Mouse (Mus musculus): ENCODE measurements around the gene Senp1.
A peak's percentile ranks its signal among the peaks of the same experiment; 100 is the strongest.

The Senp1 gene

GRCm38 (mm10) chr15:98048918-98049700 is 44.4 kb downstream of the Senp1 start:
- DNase-seq (ENCODE audit: low read depth, low spot score), result no peak

- peak; percentile 32 for DNase-seq (ENCODE audit: low read depth, low spot score)
Observed at GRCm38 (mm10) chr15:98044387-98044786, 49.2 kb downstream of the Senp1 start.

- no peak for DNase-seq (ENCODE audit: low read depth, low spot score)
Observed at GRCm38 (mm10) chr15:98043967-98044366, 49.6 kb downstream of the Senp1 start.

GRCm38 (mm10) chr15:98042508-98042907 is 51.0 kb downstream of the Senp1 start:
- no peak for DNase-seq (ENCODE audit: low read depth, low spot score)

GRCm38 (mm10) chr15:98039682-98040081 is 53.9 kb downstream of the Senp1 start:
- no peak for DNase-seq (ENCODE audit: low read depth, low spot score)

GRCm38 (mm10) chr15:98036578-98036977 is 57.0 kb downstream of the Senp1 start:
- peak; percentile 45 for DNase-seq (ENCODE audit: low read depth, low spot score)

- peak; percentile 39 for DNase-seq (ENCODE audit: low read depth, low spot score)
Observed at GRCm38 (mm10) chr15:98035076-98035755, 58.3 kb downstream of the Senp1 start.

- no peak for DNase-seq (ENCODE audit: low read depth, low spot score)
Observed at GRCm38 (mm10) chr15:98033233-98033748, 60.3 kb downstream of the Senp1 start.

- DNase-seq (ENCODE audit: low read depth, low spot score), result no peak
Observed at GRCm38 (mm10) chr15:98029798-98030197, 63.7 kb downstream of the Senp1 start.

- DNase-seq (ENCODE audit: low read depth, low spot score), result no peak
Observed at GRCm38 (mm10) chr15:98026967-98027904, 66.3 kb downstream of the Senp1 start.

GRCm38 (mm10) chr15:98025611-98026010 is 67.9 kb downstream of the Senp1 start:
- no peak for DNase-seq (ENCODE audit: low read depth, low spot score)

- DNase-seq (ENCODE audit: low read depth, low spot score), result no peak
Observed at GRCm38 (mm10) chr15:98023137-98023536, 70.4 kb downstream of the Senp1 start.

GRCm38 (mm10) chr15:98021886-98022285 is 71.7 kb downstream of the Senp1 start:
- no peak for DNase-seq (ENCODE audit: low read depth, low spot score)

GRCm38 (mm10) chr15:98019047-98019446 is 74.5 kb downstream of the Senp1 start:
- no peak for DNase-seq (ENCODE audit: low read depth, low spot score)

GRCm38 (mm10) chr15:98017925-98018324 is 75.6 kb downstream of the Senp1 start:
- peak; percentile 89 for DNase-seq (ENCODE audit: low read depth, low spot score)

GRCm38 (mm10) chr15:98012810-98013209 is 80.7 kb downstream of the Senp1 start:
- DNase-seq (ENCODE audit: low read depth, low spot score), result no peak

GRCm38 (mm10) chr15:98005181-98005580 is 88.4 kb downstream of the Senp1 start:
- DNase-seq (ENCODE audit: low read depth, low spot score), result no peak

- no peak for DNase-seq (ENCODE audit: low read depth, low spot score)
Observed at GRCm38 (mm10) chr15:98004740-98005159, 88.8 kb downstream of the Senp1 start.

- peak; percentile 63 for DNase-seq (ENCODE audit: low read depth, low spot score)
Observed at GRCm38 (mm10) chr15:98003822-98004739, 89.5 kb downstream of the Senp1 start, which contains the start of gene Col2a1. Gene Col2a1, minus strand, starts transcription at chr15:98004695.
